Mouse (Mus musculus) C2C12 (cell line): ENCODE data around the gene Dnajb4. TPM values are rescaled to one million over a fixed set of nuclear protein-coding genes. Genes with fewer than 3 reads are reported as not detected.

Experiments used
- H3K27me3 ChIP-seq: one replicate; pipeline ENCODE4 v1.6.1; 2011; ENCODE audit not compliant: control insufficient read depth, insufficient read depth, insufficient read length
- H3K36me3 ChIP-seq: one replicate; pipeline ENCODE4 v1.6.1; 2011; ENCODE audit not compliant: control insufficient read depth, insufficient read depth
- H3K4me3 ChIP-seq: one replicate; pipeline ENCODE4 v1.5.1; 2011; ENCODE audit warnings: mild to moderate bottlenecking, control low read depth; ENCODE audit not compliant: poor library complexity, insufficient read depth, severe bottlenecking
- H3K79me2 ChIP-seq: one replicate; pipeline ENCODE4 v1.6.1; 2011; ENCODE audit not compliant: control insufficient read depth, insufficient read depth
- H3K79me3 ChIP-seq: one replicate; pipeline ENCODE4 v1.6.1; 2011; ENCODE audit warnings: low read depth, control low read depth
- H3ac ChIP-seq: one replicate; pipeline ENCODE3; 2011; ENCODE audit warnings: low read depth; ENCODE audit not compliant: control insufficient read depth, insufficient read length
- CEBPB ChIP-seq: IDR thresholded peaks from one replicate; pipeline ENCODE4 v1.6.1; 2011; ENCODE audit warnings: low read depth, mild to moderate bottlenecking, control low read depth, moderate library complexity
- CTCF ChIP-seq: IDR thresholded peaks from one replicate; pipeline ENCODE4 v1.5.1; 2011; ENCODE audit not compliant: control insufficient read depth, insufficient read depth, insufficient read length
- FOSL1 ChIP-seq: IDR thresholded peaks from one replicate; pipeline ENCODE4 v1.8.0; 2011; ENCODE audit warnings: mild to moderate bottlenecking, low read length; ENCODE audit not compliant: poor library complexity, insufficient read depth, severe bottlenecking
- MAX ChIP-seq: IDR thresholded peaks from one replicate; pipeline ENCODE4 v1.6.1; 2011; ENCODE audit warnings: mild to moderate bottlenecking, control low read depth
- MYOD1 ChIP-seq: IDR thresholded peaks from one replicate; pipeline ENCODE4 v1.6.1; 2011; ENCODE audit warnings: low read depth; ENCODE audit not compliant: control insufficient read depth, insufficient read length
- MYOG ChIP-seq: IDR thresholded peaks from one replicate; pipeline ENCODE4 v1.6.1; 2011; ENCODE audit not compliant: control insufficient read depth, insufficient read length; ENCODE audit errors: extremely low read depth
- USF1 ChIP-seq: IDR thresholded peaks from one replicate; pipeline ENCODE4 v1.6.1; 2011; ENCODE audit warnings: low read depth, mild to moderate bottlenecking, control low read depth, moderate library complexity
- polyA plus RNA-seq: library from polyadenylated mRNA; unstranded; fragments of >200 nt; fragmentation: generic; extraction: Trizol; gene quantifications from one replicate; pipeline ENCODE4 v1.2.1, GENCODE M21; 2012; ENCODE audit warnings: missing spikeins

Gene Dnajb4
- polyA plus RNA-seq, 1 experiment = 11.7 TPM

- TF ChIP-seq MYOD1 (no peak), CEBPB (no peak), CTCF (no peak), MYOG (no peak), MAX (no peak), USF1 (no peak), FOSL1 (no peak)
- Histone ChIP-seq H3ac (no peak overlapping the region), H3K79me2 (peaks cover 17% of the 10 kb centered on the region), H3K36me3 (peaks cover 98% of the 10 kb centered on the region), H3K27me3 (no peaks in the 10 kb centered on the region), H3K4me3 (no peak overlapping the region), H3K79me3 (peaks cover 21% of the 10 kb centered on the region)
Observed at GRCm38 (mm10) chr3:152235238-152235637, 25.1 kb upstream of the Dnajb4 start.

- TF ChIP-seq MAX = no peak
- TF ChIP-seq MYOD1 = no peak
- TF ChIP-seq FOSL1 = no peak
- no peak for TF ChIP-seq CTCF
- peaks cover 45% of the 10 kb centered on the region for H3K79me3 ChIP-seq
- no peak overlapping the region for H3K4me3 ChIP-seq
- H3K27me3 ChIP-seq = no peaks in the 10 kb centered on the region
- no peak overlapping the region for H3ac ChIP-seq
- H3K79me2 ChIP-seq = peaks cover 54% of the 10 kb centered on the region
- peaks cover 100% of the 10 kb centered on the region for H3K36me3 ChIP-seq
Observed at GRCm38 (mm10) chr3:152231333-152232100, 21.4 kb upstream of the Dnajb4 start.

GRCm38 (mm10) chr3:152229271-152229670 lies 19.2 kb upstream of the Dnajb4 start:
- H3K79me3 ChIP-seq = peaks cover 52% of the 10 kb centered on the region
- peaks cover 100% of the 10 kb centered on the region for H3K36me3 ChIP-seq
- peaks cover 75% of the 10 kb centered on the region for H3K79me2 ChIP-seq
- H3K27me3 ChIP-seq = no peaks in the 10 kb centered on the region
- H3K4me3 ChIP-seq = no peak overlapping the region
- TF ChIP-seq MYOG (no peak), MAX (no peak), FOSL1 (no peak), CTCF (no peak), CEBPB (no peak), USF1 (no peak), MYOD1 (no peak)
- H3ac ChIP-seq = no peak overlapping the region

GRCm38 (mm10) chr3:152228843-152229242 lies 18.7 kb upstream of the Dnajb4 start:
- H3ac ChIP-seq = no peak overlapping the region
- peaks cover 75% of the 10 kb centered on the region for H3K79me2 ChIP-seq
- peaks cover 53% of the 10 kb centered on the region for H3K79me3 ChIP-seq
- H3K36me3 ChIP-seq = peaks cover 100% of the 10 kb centered on the region
- no peaks in the 10 kb centered on the region for H3K27me3 ChIP-seq
- TF ChIP-seq CTCF (no peak), USF1 (no peak), FOSL1 (no peak), MYOG (no peak), CEBPB (no peak), MAX (no peak), MYOD1 (no peak)
- H3K4me3 ChIP-seq = no peak overlapping the region

- peaks cover 91% of the 10 kb centered on the region for H3K79me2 ChIP-seq
- H3K4me3 ChIP-seq = no peak overlapping the region
- H3K27me3 ChIP-seq = no peaks in the 10 kb centered on the region
- peaks cover 100% of the 10 kb centered on the region for H3K36me3 ChIP-seq
- no peak overlapping the region for H3ac ChIP-seq
- H3K79me3 ChIP-seq = peaks cover 49% of the 10 kb centered on the region
- no peak for TF ChIP-seq MAX
- no peak for TF ChIP-seq MYOD1
- TF ChIP-seq CTCF = no peak
- TF ChIP-seq CEBPB = no peak
- no peak for TF ChIP-seq MYOG
- TF ChIP-seq FOSL1 = no peak
- TF ChIP-seq USF1 = no peak
Observed at GRCm38 (mm10) chr3:152225906-152226305, 15.8 kb upstream of the Dnajb4 start.

GRCm38 (mm10) chr3:152224918-152225317 lies 14.8 kb upstream of the Dnajb4 start:
- Histone ChIP-seq H3ac (no peak overlapping the region), H3K36me3 (peaks cover 100% of the 10 kb centered on the region), H3K27me3 (no peaks in the 10 kb centered on the region), H3K79me3 (peaks cover 52% of the 10 kb centered on the region), H3K79me2 (peaks cover 94% of the 10 kb centered on the region), H3K4me3 (no peak overlapping the region)
- no peak for TF ChIP-seq MYOG
- no peak for TF ChIP-seq CEBPB
- no peak for TF ChIP-seq USF1
- TF ChIP-seq FOSL1 = no peak
- no peak for TF ChIP-seq MAX
- TF ChIP-seq CTCF = no peak
- no peak for TF ChIP-seq MYOD1
